Mouse (Mus musculus) forebrain, postnatal 0 days (tissue): ENCODE data around the gene Olfr20. TPM values are rescaled to one million over a fixed set of nuclear protein-coding genes. Genes with fewer than 3 reads are reported as not detected.
"Not testable (repeated sequence)": the region's sequence is repeated elsewhere in the genome, so short reads cannot be mapped to it uniquely, and the experiment has no call there.

Experiments
- ATAC-seq: fragments of 200-750 bp; cut with Nextera tagmentation; 2 replicates; pipeline ENCODE4 v1.8.0; 2017; ENCODE audit warnings: mild to moderate bottlenecking, moderate library complexity
- DNase-seq: peaks from one replicate; pipeline ENCODE4 v3.0.0-alpha.2; 2015
- H3K27ac ChIP-seq: fragments of 300-500 bp; sonication (generic); 2 replicates; pipeline ENCODE4 v1.5.1; 2014; ENCODE audit warnings: low read depth, mild to moderate bottlenecking, antibody characterized with exemption, low read length, moderate library complexity, mixed read lengths
- H3K27me3 ChIP-seq: fragments of 300-500 bp; sonication (generic); 2 replicates; pipeline ENCODE4 v1.6.1; 2014; ENCODE audit warnings: mild to moderate bottlenecking, low read length, mixed read lengths; ENCODE audit not compliant: insufficient read depth
- H3K36me3 ChIP-seq: fragments of 300-500 bp; sonication (generic); 2 replicates; pipeline ENCODE4 v1.6.1; 2014; ENCODE audit warnings: mild to moderate bottlenecking, moderate library complexity; ENCODE audit not compliant: insufficient read depth
- H3K4me1 ChIP-seq: fragments of 300-500 bp; sonication (generic); 2 replicates; pipeline ENCODE4 v1.6.1; 2014; ENCODE audit warnings: antibody characterized with exemption; ENCODE audit not compliant: insufficient read depth
- H3K4me2 ChIP-seq: fragments of 300-500 bp; sonication (generic); 2 replicates; pipeline ENCODE4 v1.6.1; 2014; ENCODE audit warnings: low read depth, mild to moderate bottlenecking, moderate library complexity
- H3K4me3 ChIP-seq: fragments of 300-500 bp; sonication (generic); 2 replicates; pipeline ENCODE4 v1.5.1; 2014; ENCODE audit warnings: low read depth, low read length, mixed read lengths
- H3K9ac ChIP-seq: fragments of 300-500 bp; sonication (generic); 2 replicates; pipeline ENCODE4 v1.6.1; 2014; ENCODE audit warnings: mild to moderate bottlenecking
- H3K9me3 ChIP-seq: fragments of 300-500 bp; sonication (generic); 2 replicates; pipeline ENCODE4 v1.6.1; 2016; ENCODE audit warnings: low read length
- CTCF ChIP-seq: sonication (generic); IDR thresholded peaks from 2 replicates; pipeline ENCODE4 v1.5.1; 2016; ENCODE audit warnings: antibody characterized with exemption, control low read depth, low read depth
- WGBS: fragments of 180-500 bp; shearing (Covaris S2); extraction: QIAGEN DNeasy Blood & Tissue Kit; methylation state at CpG from one replicate; pipeline ENCODE4 v1.1.7; 2014; 5-methylcytosine and 5-hydroxymethylcytosine counted together
- polyA plus RNA-seq: library from polyadenylated mRNA; unstranded; fragments of >200 nt; fragmentation: Nextera tagmentation; extraction: Ambion mirVana; gene quantifications from 2 replicates; pipeline ENCODE4 v1.2.1, GENCODE M21; 2015
- total RNA-seq: library from RNA; depleted of rRNA; stranded (reverse); fragments of >200 nt; gene quantifications from 2 replicates; pipeline ENCODE4 v1.2.3, GENCODE M21; 2014; rRNA removed

The Olfr20 gene
- total RNA-seq, result not detected in 2 replicates
- polyA plus RNA-seq, result not detected in 2 replicates

DNA sequence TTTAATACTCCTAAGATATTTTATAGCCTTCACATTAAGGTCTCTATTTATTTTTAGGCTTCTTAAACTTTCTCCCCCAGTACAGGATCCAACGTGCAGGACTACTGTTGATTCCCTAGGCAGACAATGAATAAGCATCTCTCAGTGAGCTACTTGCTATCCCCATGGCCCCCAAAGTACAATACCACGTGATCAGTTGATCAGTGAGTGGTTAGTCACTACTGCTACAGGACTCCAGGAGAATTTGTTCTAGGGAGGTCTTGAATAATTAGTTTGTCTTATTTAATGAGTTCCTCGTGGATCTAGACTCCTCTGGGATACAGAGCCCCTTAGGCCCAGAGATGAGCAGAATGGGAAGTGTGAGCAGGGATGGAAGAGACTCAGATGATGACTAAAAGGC is at the start of gene Olfr20:
TSS of gene Olfr20 (plus strand) at position 301 of the 400 bp plus-strand sequence.
- no peak within 1 kb of the TSS for H3K9ac ChIP-seq
- no peak within 1 kb of the TSS for H3K4me2 ChIP-seq
- no peaks in the 10 kb centered on the region for H3K9me3 ChIP-seq
- H3K36me3 ChIP-seq, result no peaks in the 10 kb centered on the region
- WGBS, result 47% methylated on average over 3 of the region's 3 CpGs
- H3K27me3 ChIP-seq, result no peaks in the 10 kb centered on the region
- DNase-seq, result no peak
- H3K4me1 ChIP-seq, result no peaks in the 10 kb centered on the region
- ATAC-seq, result no peak
- no peak within 1 kb of the TSS for H3K27ac ChIP-seq
- no peak for TF ChIP-seq CTCF
- H3K4me3 ChIP-seq, result no peak within 1 kb of the TSS

DNA sequence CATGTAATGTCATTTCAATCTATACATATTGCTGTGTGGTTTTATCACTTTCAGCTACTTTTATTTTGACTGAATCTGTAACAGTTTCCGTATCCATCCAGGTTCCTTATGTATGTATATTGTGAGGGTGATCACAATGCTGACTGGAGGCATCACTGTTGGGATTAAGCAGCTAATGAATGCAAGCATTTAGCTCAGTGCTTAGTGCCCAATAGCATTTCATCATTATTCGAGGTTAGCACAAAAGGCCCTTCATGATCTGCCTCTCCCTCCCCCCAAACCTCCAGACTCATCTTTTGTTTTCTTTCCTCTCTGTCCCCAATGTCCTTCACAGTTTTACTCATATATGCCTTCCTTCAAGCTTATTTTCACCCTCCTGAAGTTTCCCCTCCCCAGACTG is 47.5 kb upstream of the Olfr20 start:
- Histone ChIP-seq H3K4me2 (no peak overlapping the region), H3K4me3 (no peak overlapping the region), H3K36me3 (no peaks in the 10 kb centered on the region), H3K27me3 (no peaks in the 10 kb centered on the region), H3K4me1 (no peaks in the 10 kb centered on the region), H3K9ac (no peak overlapping the region), H3K27ac (no peak overlapping the region), H3K9me3 (no peaks in the 10 kb centered on the region)
- DNase-seq (no peak), ATAC-seq (no peak)
- TF ChIP-seq CTCF, result no peak
- 3% methylated on average over 2 of the region's 2 CpGs for WGBS

DNA sequence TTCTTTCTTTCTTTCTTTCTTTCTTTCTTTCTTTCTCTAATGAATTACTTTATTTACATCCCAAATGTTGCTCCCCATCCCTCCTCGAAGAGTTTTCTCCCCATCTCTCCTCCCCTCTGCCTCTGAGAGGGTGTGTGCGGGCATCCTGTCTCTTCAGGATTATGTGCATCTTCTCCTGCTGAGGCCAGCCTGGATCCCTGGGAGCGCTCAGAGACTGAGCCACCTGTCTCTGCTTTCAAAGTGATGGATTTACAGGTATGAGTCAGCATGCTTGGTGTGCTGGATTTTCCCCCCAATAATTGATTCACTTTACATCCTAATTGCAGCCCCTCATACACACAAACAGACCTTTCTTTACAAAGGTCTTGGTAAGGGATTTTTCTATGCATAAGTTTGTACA is 34.6 kb upstream of the Olfr20 start:
- Histone ChIP-seq H3K27ac (no peak overlapping the region), H3K4me3 (no peak overlapping the region), H3K4me1 (no peaks in the 10 kb centered on the region), H3K36me3 (no peaks in the 10 kb centered on the region), H3K27me3 (no peaks in the 10 kb centered on the region), H3K9ac (no peak overlapping the region), H3K9me3 (no peaks in the 10 kb centered on the region), H3K4me2 (no peak overlapping the region)
- ATAC-seq, result no peak
- 51% methylated on average over 3 of the region's 3 CpGs for whole genome bisulfite sequencing
- no peak for TF ChIP-seq CTCF
- DNase-seq, result no peak

DNA sequence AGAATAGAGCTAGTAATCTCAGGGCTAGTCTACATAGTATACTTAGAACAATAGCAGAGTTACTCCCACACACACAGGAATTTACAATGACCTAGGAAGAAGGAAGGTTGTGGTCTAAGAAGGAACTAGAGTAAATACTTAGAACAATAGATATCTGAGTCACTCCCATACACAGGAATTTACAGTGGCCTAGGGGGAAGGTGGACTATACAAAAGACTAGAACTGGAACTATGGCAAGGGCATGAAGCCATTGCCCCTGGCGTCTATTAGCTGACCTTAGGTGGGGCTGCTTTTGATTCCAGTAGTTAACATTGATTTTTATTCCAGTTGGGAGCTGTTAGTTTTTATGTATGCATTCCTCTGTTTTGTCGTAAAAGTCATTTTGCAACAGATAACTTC is 32.0 kb upstream of the Olfr20 start:
- not testable (repeated sequence) for H3K27ac ChIP-seq, H3K4me1 ChIP-seq, H3K27me3 ChIP-seq, H3K9me3 ChIP-seq, H3K9ac ChIP-seq, H3K4me2 ChIP-seq, H3K4me3 ChIP-seq, H3K36me3 ChIP-seq, DNase-seq, ATAC-seq
- 88% methylated on average over 2 of the region's 2 CpGs for WGBS

DNA sequence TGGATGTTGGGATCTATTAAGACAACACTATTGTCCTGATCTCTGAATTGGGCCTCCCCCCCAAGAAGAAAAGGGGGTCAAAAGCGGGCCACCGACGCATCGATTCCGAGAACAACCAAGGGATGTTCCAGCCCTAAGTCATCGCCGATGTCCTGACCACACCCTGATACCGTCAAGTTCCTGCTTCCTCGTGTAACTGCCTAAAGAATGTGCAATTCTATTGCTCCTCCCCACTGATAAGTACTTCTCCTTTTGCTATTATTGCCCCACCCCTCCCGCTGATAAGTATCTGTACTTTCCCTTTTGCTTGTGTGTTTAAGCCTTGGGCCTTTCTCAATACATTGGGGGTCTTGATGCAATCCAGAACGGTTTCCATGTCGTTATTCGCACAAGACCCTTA is 29.5 kb upstream of the Olfr20 start:
- not testable (repeated sequence) for H3K4me2 ChIP-seq, H3K4me1 ChIP-seq, ATAC-seq, H3K4me3 ChIP-seq, H3K9me3 ChIP-seq, H3K36me3 ChIP-seq, DNase-seq, H3K27ac ChIP-seq, H3K27me3 ChIP-seq, H3K9ac ChIP-seq
- WGBS, result 95% methylated on average over 13 of the region's 13 CpGs

DNA sequence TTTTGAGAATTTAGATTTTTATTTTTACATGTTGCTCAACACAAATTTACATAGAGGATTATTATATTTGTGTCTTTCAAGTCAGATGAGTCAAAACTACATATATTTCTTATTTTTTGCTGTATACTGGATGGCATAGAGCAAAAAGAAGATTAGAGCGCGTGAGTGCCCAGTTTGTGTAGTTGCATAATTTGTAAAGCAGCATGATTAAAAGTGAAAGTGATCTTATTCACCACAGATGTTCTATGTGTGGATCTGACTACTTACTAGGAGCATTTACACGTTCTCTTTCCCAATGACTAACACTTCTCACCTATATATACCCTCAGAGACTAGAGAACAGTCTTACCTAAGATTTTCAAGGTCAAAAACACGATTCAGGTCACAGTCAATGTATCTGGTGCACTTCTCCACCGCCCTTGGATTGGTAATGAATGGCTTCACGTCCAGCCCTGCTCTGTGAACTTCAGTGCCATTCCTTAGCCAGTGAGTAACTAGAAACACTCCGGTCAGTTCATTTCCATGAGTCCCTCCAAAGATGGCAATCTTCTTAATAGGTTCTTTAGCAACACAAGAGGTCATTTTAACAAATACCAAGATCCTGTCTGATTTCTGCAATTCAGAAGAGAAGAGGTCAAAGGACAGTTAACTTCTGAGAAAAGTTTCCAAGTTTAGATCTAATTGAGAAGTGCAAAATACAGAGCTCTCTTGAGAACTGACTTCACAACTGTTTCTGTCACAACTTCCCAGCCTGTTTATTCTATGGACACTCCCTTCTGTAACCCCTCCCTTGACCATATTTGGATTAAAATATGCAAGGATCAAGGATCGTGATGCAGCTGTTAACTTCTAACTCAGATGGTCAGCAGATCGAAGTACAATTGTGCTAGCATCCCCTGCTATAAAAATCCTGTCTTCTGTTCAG is 26.4 kb upstream of the Olfr20 start:
- no peak for DNase-seq
- Histone ChIP-seq H3K36me3 (no peaks in the 10 kb centered on the region), H3K4me2 (no peak overlapping the region), H3K4me3 (no peak overlapping the region), H3K27ac (no peak overlapping the region), H3K4me1 (no peaks in the 10 kb centered on the region), H3K9ac (no peak overlapping the region), H3K27me3 (no peaks in the 10 kb centered on the region), H3K9me3 (no peaks in the 10 kb centered on the region)
- no peak for TF ChIP-seq CTCF
- no peak for ATAC-seq
- WGBS, result 71% methylated on average over 9 of the region's 9 CpGs

DNA sequence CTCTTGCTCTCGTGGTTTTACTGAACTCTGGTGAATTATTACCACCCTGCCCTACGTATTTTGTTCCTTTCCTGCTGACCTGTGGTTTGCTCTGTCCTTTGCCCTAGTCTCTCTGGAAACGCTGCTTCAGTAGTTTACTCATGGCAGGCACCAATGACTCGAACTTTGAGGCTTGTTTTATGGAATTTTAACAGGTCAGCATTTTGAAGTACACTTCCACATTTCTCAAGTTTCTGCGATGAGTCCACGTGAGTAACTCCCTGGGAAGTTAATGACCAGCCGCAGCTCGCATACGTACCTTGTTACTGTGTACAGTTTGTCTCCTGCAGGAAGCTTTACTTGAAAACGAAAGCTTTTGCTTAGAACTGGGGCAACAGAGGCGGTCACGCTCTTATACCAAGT is 24.1 kb upstream of the Olfr20 start:
- no peak for TF ChIP-seq CTCF
- H3K9ac ChIP-seq, result no peak overlapping the region
- no peaks in the 10 kb centered on the region for H3K4me1 ChIP-seq
- WGBS, result 72% methylated on average over 12 of the region's 12 CpGs
- no peak overlapping the region for H3K4me3 ChIP-seq
- no peak overlapping the region for H3K27ac ChIP-seq
- no peaks in the 10 kb centered on the region for H3K9me3 ChIP-seq
- H3K27me3 ChIP-seq, result no peaks in the 10 kb centered on the region
- no peak for ATAC-seq
- no peak for DNase-seq
- no peak overlapping the region for H3K4me2 ChIP-seq
- H3K36me3 ChIP-seq, result no peaks in the 10 kb centered on the region
